12 mouse cellular contexts compared by ENCODE assay signal in the genomic region with DNA sequence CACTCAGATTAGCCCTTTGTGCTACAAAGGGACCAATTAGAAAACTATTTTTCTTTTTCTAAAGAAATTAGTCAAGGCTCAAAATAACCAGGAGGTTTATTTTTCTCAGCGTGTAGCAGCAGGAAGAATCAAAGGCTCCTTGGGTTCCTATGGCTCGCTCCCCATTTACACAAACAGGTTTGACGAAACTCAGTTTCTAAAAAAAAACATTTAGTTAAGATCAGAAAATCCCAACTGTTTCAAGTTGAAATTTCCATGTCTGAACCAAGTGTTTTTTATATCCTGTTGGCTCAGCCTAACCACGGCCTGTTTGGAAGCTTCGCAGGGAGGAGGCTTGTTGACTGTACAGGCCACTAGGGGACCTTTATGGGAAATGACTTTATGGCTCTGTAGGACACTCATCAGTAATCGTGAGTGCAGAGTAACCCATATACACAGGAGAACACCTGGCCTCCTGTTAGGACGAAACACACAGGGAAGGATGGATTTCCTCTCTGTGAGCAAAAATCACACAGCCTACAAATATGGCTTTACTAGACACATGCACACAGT.
DNase-seq lines count a peak whose midpoint lies in the region; ATAC-seq and TF ChIP-seq lines count a peak whose summit lies in the region.
"Had no signal": no experiment of that assay in that cellular context is flagged by ENCODE, and none has a peak within 500 bp of the region (broad histone marks: within the 10 kb centered on the region; RNA-seq: fewer than 3 reads in every experiment).

No protein-coding gene starts in this region.

- H3K4me2 ChIP-seq in forebrain, embryonic 12.5 days = no peak overlapping the region
- H3K4me2 ChIP-seq in midbrain, embryonic 16.5 days (ENCODE audit: low read length) = no peak overlapping the region

- 28% methylated on average over 7 of the region's 7 CpGs for WGBS in forebrain, embryonic 12.5 days
- 32% methylated on average over 7 of the region's 7 CpGs for WGBS in midbrain, embryonic 16.5 days

- H3K4me3 ChIP-seq in left cerebral cortex, adult 2 months = no peak overlapping the region
- H3K4me3 ChIP-seq in cortical plate, adult 2 months (ENCODE audit: insufficient read depth, low read length) = no peak overlapping the region
- H3K4me3 ChIP-seq in forebrain, embryonic 12.5 days (replicated peaks) = no peak overlapping the region
- no peak overlapping the region for H3K4me3 ChIP-seq in midbrain, embryonic 16.5 days (ENCODE audit: low read depth, low read length)

- peaks cover 2% of the 10 kb centered on the region for H3K4me1 ChIP-seq in cortical plate, adult 2 months (ENCODE audit: control insufficient read depth, insufficient read depth, low read length)
- peaks cover 17% of the 10 kb centered on the region for H3K4me1 ChIP-seq in forebrain, embryonic 12.5 days
- peaks cover 17% of the 10 kb centered on the region for H3K4me1 ChIP-seq in midbrain, embryonic 16.5 days (ENCODE audit: control insufficient read depth, insufficient read depth, low read length)

- H3K9me3 ChIP-seq in forebrain, embryonic 12.5 days = no peaks in the 10 kb centered on the region
- no peaks in the 10 kb centered on the region for H3K9me3 ChIP-seq in midbrain, embryonic 16.5 days (replicated peaks; ENCODE audit: control insufficient read depth, low read length, poor library complexity, severe bottlenecking)

- no peak overlapping the region for H3K9ac ChIP-seq in forebrain, embryonic 12.5 days
- H3K9ac ChIP-seq in midbrain, embryonic 16.5 days (ENCODE audit: low read depth, low read length) = no peak overlapping the region

- peak; percentile 43; the same call in 1 of the 2 replicates for ATAC-seq in forebrain, embryonic 12.5 days (ENCODE audit: low FRiP score)
- ATAC-seq in midbrain, embryonic 16.5 days = peak; percentile 15; the same call in 1 of the 2 replicates

- intact Hi-C loops in left cerebral cortex, adult 2 months (cut with DNase I) = no loop called here

- peak overlapping the region; percentile 85 for H3K27ac ChIP-seq in left cerebral cortex, adult 2 months
- H3K27ac ChIP-seq in cortical plate, adult 2 months (ENCODE audit: insufficient read depth, low read length) = peak overlapping the region; percentile 45
- H3K27ac ChIP-seq in forebrain, embryonic 12.5 days = peak overlapping the region; percentile 50; the same call in 1 of the 2 replicates
- peak overlapping the region; percentile 52; the same call in 1 of the 2 replicates for H3K27ac ChIP-seq in midbrain, embryonic 16.5 days (ENCODE audit: low read length)

- TF ChIP-seq CTCF in left cerebral cortex, adult 2 months (IDR thresholded peaks at IDR 0.05) = peak; percentile 46
- TF ChIP-seq CTCF in cortical plate, adult 2 months (IDR thresholded peaks at IDR 0.05; ENCODE audit: extremely low read depth, insufficient read depth, low read length) = 0 out of 2 replicates have a peak, but pooled peaks have one; percentile 14

- no peak for DNase-seq in left cerebral cortex, adult 2 months (ENCODE audit: extremely low spot score in 1 of 2, low spot score in 2 of 2)
- no peak for DNase-seq in left cerebral cortex, adult 8-10 months (ENCODE audit: low spot score in 2 of 2)
- no peak for DNase-seq in cerebellum, postnatal 4 days (ENCODE audit: low spot score in 2 of 2)
- no peak for DNase-seq in testis, postnatal 14 days (ENCODE audit: low spot score)
- no peak for DNase-seq in lung, adult 18-20 months
- DNase-seq: cerebellum, postnatal 10 days; kidney, postnatal 25 days; lung, adult 2 months; thymus, postnatal 4 days had no signal

- TF ChIP-seq POLR2A in cortical plate, adult 2 months (IDR thresholded peaks at IDR 0.05; ENCODE audit: extremely low read depth, insufficient read depth, low read length) = no peak

- no peaks in the 10 kb centered on the region for H3K27me3 ChIP-seq in forebrain, embryonic 12.5 days
- H3K27me3 ChIP-seq in midbrain, embryonic 16.5 days (ENCODE audit: control insufficient read depth, insufficient read depth, low read depth, low read length) = no peaks in the 10 kb centered on the region

- H3K36me3 ChIP-seq in forebrain, embryonic 12.5 days (replicated peaks) = no peaks in the 10 kb centered on the region
- no peaks in the 10 kb centered on the region for H3K36me3 ChIP-seq in midbrain, embryonic 16.5 days (ENCODE audit: control insufficient read depth, insufficient read depth, low read length)
